Mouse (Mus musculus) neutrophil, adult 83 days (primary cell): ENCODE data around the gene Lce1k. TPM values are rescaled to one million over a fixed set of nuclear protein-coding genes. Genes with fewer than 3 reads are reported as not detected.

Experiments
- total RNA-seq, 2 experiments: library from RNA; stranded (reverse); gene quantifications; one replicate each; pipeline ENCODE4 v1.2.4; 2023

Gene Lce1k
- total RNA-seq, result not detected

DNA sequence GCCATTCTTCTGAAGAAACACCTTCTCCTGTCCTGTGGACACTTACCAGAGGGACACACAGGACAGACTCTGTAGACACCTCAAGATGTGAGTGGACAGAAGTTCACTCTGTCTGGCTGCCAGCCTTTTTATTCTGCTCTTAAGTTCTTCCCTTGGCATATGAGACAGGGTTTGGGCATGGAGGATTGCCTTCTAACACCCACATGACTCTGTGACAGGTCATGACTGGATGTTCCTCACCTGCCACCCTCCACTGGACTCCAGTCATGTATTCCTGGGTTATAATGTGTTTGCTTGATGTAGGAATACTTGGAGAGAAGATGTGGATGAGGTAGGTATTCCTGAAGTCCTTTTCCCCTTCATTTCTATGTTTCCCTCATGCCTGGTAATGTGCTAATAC lies at the start of gene Lce1k:
Gene Lce1k, minus strand, starts transcription at position 101 of the 400 bp plus-strand sequence.

DNA sequence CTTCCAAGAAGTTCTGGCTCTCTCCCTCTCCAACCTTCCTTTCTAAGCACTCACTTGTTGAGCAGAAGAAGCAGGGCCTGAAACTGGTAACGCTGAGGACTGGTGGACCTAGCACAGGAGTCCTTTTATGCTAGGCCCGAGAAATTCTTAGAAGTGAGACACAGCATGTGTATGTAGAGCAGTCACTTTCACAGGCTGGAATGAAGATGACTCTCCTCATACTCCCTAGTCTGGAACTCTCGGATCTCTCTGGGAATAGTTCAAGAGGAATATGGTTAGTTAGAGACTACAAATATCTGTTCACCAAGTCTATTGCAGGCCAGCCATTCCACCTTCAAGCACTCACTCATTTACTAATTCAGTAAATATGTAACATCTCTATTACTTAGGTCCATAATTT lies 43.5 kb upstream of the Lce1k start, which contains the start of gene Lce1l:
Gene Lce1l, minus strand, starts transcription at position 101 of the 400 bp plus-strand sequence.

DNA sequence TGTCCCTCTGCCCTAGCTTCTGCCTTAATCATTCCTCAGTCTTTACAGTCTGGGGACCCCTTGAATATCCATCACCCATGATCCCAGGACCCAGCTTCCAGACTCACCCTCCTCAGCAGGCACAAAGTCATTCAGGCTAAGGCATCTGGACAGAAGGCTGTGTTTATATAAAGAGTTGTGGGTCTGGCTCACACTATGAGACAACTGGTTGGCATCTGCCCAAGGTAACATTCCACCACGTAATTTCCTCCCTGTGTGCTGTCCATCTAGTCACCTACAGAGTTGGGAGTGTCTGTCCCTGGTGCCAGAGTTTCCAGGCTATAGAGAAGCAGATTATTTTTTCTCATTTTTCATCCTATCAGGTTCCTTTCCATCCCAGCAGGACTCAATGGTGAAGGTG lies 19.4 kb upstream of the Lce1k start, which contains the start of gene Kprp:
Gene Kprp, minus strand, starts transcription at position 140 of the 400 bp plus-strand sequence.

DNA sequence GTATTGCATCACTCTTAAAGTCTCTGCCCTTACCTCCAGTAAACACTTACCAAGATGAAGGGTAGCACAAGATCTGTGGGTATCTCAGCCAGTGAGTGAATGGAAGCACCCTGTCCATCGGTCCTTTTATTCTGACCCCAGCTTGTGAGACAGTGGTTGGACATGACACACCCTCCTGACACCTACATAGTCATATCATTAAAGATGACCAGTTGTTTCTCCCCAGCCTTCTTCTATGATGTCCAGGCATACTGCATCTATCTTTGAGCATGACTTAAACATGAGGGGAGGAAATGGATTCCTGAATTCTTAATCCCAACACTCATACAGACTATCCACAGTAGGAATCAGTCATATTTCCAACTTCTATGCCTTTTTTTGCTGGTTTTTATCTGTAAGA lies 17.3 kb downstream of the Lce1k start, which contains the start of gene Lce1j:
Gene Lce1j, minus strand, starts transcription at position 101 of the 400 bp plus-strand sequence.

DNA sequence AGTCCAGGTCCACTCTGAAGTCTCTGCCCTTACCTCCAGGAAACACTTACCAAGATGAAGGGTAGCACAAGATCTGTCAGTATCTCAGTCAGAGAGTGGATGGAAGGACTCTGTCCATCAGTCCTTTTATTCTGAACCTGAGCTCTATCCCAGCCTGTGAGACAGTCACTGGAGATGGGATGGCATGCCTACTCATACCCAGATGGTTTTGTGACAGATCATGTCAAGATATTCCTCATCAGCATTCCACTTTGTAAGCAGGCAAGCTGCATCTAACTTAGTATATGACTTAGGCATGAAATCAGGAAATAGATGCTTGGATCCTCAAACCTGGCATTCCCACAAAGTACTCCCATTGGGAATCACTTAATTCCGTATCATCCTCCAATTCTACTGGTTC lies 28.9 kb downstream of the Lce1k start, which contains the start of gene Lce1i:
Gene Lce1i, minus strand, starts transcription at position 101 of the 400 bp plus-strand sequence.

DNA sequence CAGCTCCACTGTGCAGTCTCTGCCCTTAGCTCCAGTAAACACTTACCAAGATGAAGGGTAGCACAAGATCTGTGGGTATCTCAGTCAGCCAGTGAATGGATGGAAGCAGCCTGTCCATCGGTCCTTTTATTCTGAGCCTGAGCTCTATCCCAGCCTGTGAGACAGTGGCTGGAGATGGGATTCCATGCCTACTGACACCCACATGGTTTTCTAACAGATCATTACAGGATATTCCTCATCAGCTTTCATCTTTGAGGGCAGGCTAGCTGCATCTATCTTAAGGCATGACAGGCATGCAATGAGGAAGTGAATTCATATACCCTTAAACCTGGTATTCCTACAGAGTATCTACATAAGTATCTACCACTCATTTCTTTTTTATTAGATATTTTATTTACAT lies 42.7 kb downstream of the Lce1k start, which contains the start of gene Lce1h:
Gene Lce1h, minus strand, starts transcription at position 101 of the 400 bp plus-strand sequence.

Other genes starting within 250 kb of the Lce1k start
- gene Ivl, start 234.2 kb downstream of the Lce1k start, total RNA-seq, result not detected
- gene Smcp, start 218.9 kb downstream of the Lce1k start, total RNA-seq, result not detected
- not detected for gene 2210017I01Rik, start 200.4 kb downstream of the Lce1k start, total RNA-seq
- not detected for gene Lce6a, start 186.2 kb downstream of the Lce1k start, total RNA-seq
- gene Lce1a1, start 159.6 kb downstream of the Lce1k start, total RNA-seq, result not detected
- not detected for gene Lce1b, start 151.0 kb downstream of the Lce1k start, total RNA-seq
- gene Lce1a2, start 137.6 kb downstream of the Lce1k start, total RNA-seq, result not detected
- gene Lce1c, start 128.6 kb downstream of the Lce1k start, total RNA-seq, result not detected
- gene Lce1d, start 120.7 kb downstream of the Lce1k start, total RNA-seq, result not detected
- gene Lce1e, start 98.8 kb downstream of the Lce1k start, total RNA-seq, result not detected
- not detected for gene Lce1f, start 87.5 kb downstream of the Lce1k start, total RNA-seq
- gene Gm38119, start 68.8 kb downstream of the Lce1k start, total RNA-seq, result not detected
- not detected for gene Lce1g, start 55.6 kb downstream of the Lce1k start, total RNA-seq
- not detected for gene Lce1h, start 42.8 kb downstream of the Lce1k start, total RNA-seq
- not detected for gene Lce1i, start 29.0 kb downstream of the Lce1k start, total RNA-seq
- gene Lce1j, start 17.4 kb downstream of the Lce1k start, total RNA-seq, result not detected
- not detected for gene Kprp, start 19.4 kb upstream of the Lce1k start, total RNA-seq
- not detected for gene Lce1l, start 43.4 kb upstream of the Lce1k start, total RNA-seq
- gene 2310050C09Rik, start 62.3 kb upstream of the Lce1k start, total RNA-seq, result not detected
- gene Lce3a, start 118.3 kb upstream of the Lce1k start, total RNA-seq, result not detected
- not detected for gene Lce3b, start 125.1 kb upstream of the Lce1k start, total RNA-seq
- not detected for gene Lce3c, start 136.6 kb upstream of the Lce1k start, total RNA-seq
- gene Lce3d, start 149.5 kb upstream of the Lce1k start, total RNA-seq, result not detected
- gene Lce3e, start 159.2 kb upstream of the Lce1k start, total RNA-seq, result not detected
- gene Lce3f, start 184.3 kb upstream of the Lce1k start, total RNA-seq, result not detected
- gene Crct1, start 207.8 kb upstream of the Lce1k start, total RNA-seq, result not detected
- not detected for gene Lce1m, start 211.2 kb upstream of the Lce1k start, total RNA-seq